Mouse (Mus musculus) cerebellum, adult 9-11 months (tissue): ENCODE measurements around the gene Tmem207.

ENCODE experiments used
- DNase-seq: peaks from one replicate; pipeline ENCODE4 v3.0.0; 2022

The Tmem207 gene

DNA sequence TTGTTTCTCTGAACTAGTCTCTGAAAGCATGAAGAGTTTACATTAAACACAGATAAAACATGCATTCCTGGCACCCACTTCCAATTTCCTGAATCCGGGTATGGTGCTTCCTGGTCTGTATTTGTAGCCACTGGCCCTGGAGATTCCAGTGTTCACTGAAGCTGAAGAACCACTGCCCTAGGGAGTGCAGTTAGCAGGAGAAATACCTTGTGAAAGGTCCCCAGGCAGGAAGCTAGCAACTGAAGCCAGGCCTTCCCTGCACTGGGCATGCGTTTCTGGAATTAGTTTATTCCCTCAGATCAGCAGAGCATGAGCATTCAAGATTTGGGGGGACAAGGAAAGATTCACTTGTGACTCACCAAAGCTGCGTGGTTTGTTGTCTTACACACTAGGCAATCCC lies 72.4 kb downstream of the Tmem207 start:
- DNase-seq, result no peak
